Comparison of ENCODE assay signal across 15 mouse cellular contexts in genomic region chr11:20107683-20108082, GRCm38 (mm10). TPM values are rescaled to one million over a fixed set of nuclear protein-coding genes. Genes with fewer than 3 reads are reported as not detected.
DNase-seq lines count a peak whose midpoint lies in the region; ATAC-seq and TF ChIP-seq lines count a peak whose summit lies in the region.
"Had no signal": no experiment of that assay in that cellular context is flagged by ENCODE, and none has a peak within 500 bp of the region (broad histone marks: within the 10 kb centered on the region; RNA-seq: fewer than 3 reads in every experiment).

No protein-coding gene starts in this region.

- intact Hi-C loops in left cerebral cortex, postnatal 14 days (cut with DNase I), result no loop called here

- no peaks in the 10 kb centered on the region for H3K9me3 ChIP-seq in stomach, embryonic 16.5 days (replicated peaks; ENCODE audit: control insufficient read depth, low read length)
- H3K9me3 ChIP-seq in stomach, postnatal 0 days (ENCODE audit: control insufficient read depth, low read length), result no peaks in the 10 kb centered on the region
- H3K9me3 ChIP-seq in heart, embryonic 11.5 days (replicated peaks; ENCODE audit: control insufficient read depth, low read length), result no peaks in the 10 kb centered on the region
- H3K9me3 ChIP-seq: heart, embryonic 15.5 days; hindbrain, embryonic 15.5 days; kidney, embryonic 15.5 days; limb, embryonic 12.5 days had no signal

- no peaks in the 10 kb centered on the region for H3K27me3 ChIP-seq in stomach, embryonic 16.5 days (ENCODE audit: control insufficient read depth, insufficient read depth, low read length)
- H3K27me3 ChIP-seq in stomach, postnatal 0 days (ENCODE audit: control insufficient read depth, insufficient read depth, low read length), result no peaks in the 10 kb centered on the region
- no peaks in the 10 kb centered on the region for H3K27me3 ChIP-seq in heart, embryonic 11.5 days (ENCODE audit: control insufficient read depth, insufficient read depth, low read length)
- H3K27me3 ChIP-seq: heart, embryonic 15.5 days; hindbrain, embryonic 15.5 days; kidney, embryonic 15.5 days; limb, embryonic 12.5 days had no signal

- H3K36me3 ChIP-seq in stomach, embryonic 16.5 days (ENCODE audit: control insufficient read depth, insufficient read depth, low read length), result 0 out of 2 replicates have a peak, but pooled peaks cover 2% of the 10 kb centered on the region
- H3K36me3 ChIP-seq in stomach, postnatal 0 days (ENCODE audit: control insufficient read depth, insufficient read depth, low read length), result no peaks in the 10 kb centered on the region
- no peaks in the 10 kb centered on the region for H3K36me3 ChIP-seq in heart, embryonic 11.5 days (ENCODE audit: control insufficient read depth, insufficient read depth, low read length)
- H3K36me3 ChIP-seq: hindbrain, embryonic 15.5 days had no signal

- H3K9ac ChIP-seq in stomach, embryonic 16.5 days (ENCODE audit: low read length), result no peak overlapping the region
- H3K9ac ChIP-seq in stomach, postnatal 0 days (ENCODE audit: low read length), result no peak overlapping the region
- no peak overlapping the region for H3K9ac ChIP-seq in heart, embryonic 11.5 days (ENCODE audit: low read depth, low read length)
- H3K9ac ChIP-seq: heart, embryonic 15.5 days; hindbrain, embryonic 15.5 days; kidney, embryonic 15.5 days; limb, embryonic 12.5 days had no signal

- WGBS in stomach, embryonic 16.5 days, result 84% methylated on average over 4 of the region's 4 CpGs
- WGBS in stomach, postnatal 0 days, result 82% methylated on average over 4 of the region's 4 CpGs
- WGBS in heart, embryonic 11.5 days (ENCODE audit: insufficient replicate concordance), result 84% methylated on average over 4 of the region's 4 CpGs

- DNase-seq in stomach, postnatal 0 days (ENCODE audit: low spot score), result no peak
- DNase-seq in MEL-GATA-1-ER (ENCODE audit: extremely low read depth, low read depth), result peak; percentile 24
- no peak for DNase-seq in layer of hippocampus, postnatal 25 days (ENCODE audit: extremely low spot score in 1 of 2, low spot score in 1 of 2)
- no peak for DNase-seq in left cerebral cortex, postnatal 14 days (ENCODE audit: low spot score in 2 of 2)
- DNase-seq: cerebellum, adult 2 months; gastrocnemius, postnatal 10 days; spleen, adult 18-20 months had no signal

- peaks cover 9% of the 10 kb centered on the region for H3K4me1 ChIP-seq in stomach, embryonic 16.5 days (ENCODE audit: control insufficient read depth, insufficient read depth, low read length)
- H3K4me1 ChIP-seq in stomach, postnatal 0 days (replicated peaks; ENCODE audit: control insufficient read depth, insufficient read depth), result no peaks in the 10 kb centered on the region
- H3K4me1 ChIP-seq in heart, embryonic 11.5 days (ENCODE audit: control insufficient read depth, insufficient read depth, low read length), result 0 out of 2 replicates have a peak, but pooled peaks cover 3% of the 10 kb centered on the region

- no peak for TF ChIP-seq EP300 in stomach, postnatal 0 days (optimal IDR thresholded peaks at IDR 0.05)

- H3K4me3 ChIP-seq in stomach, embryonic 16.5 days (replicated peaks; ENCODE audit: low read length), result no peak overlapping the region
- H3K4me3 ChIP-seq in stomach, postnatal 0 days (ENCODE audit: low read depth, low read length), result no peak overlapping the region
- H3K4me3 ChIP-seq in heart, embryonic 11.5 days (ENCODE audit: low read depth, low read length), result no peak overlapping the region
- H3K4me3 ChIP-seq: heart, embryonic 15.5 days; hindbrain, embryonic 15.5 days; kidney, embryonic 15.5 days; limb, embryonic 12.5 days had no signal

- ATAC-seq in stomach, embryonic 16.5 days (ENCODE audit: insufficient read depth, low FRiP score), result no peak
- no peak for ATAC-seq in stomach, postnatal 0 days (ENCODE audit: low FRiP score, low TSS enrichment)
- ATAC-seq in inflammation-experienced regulatory T-cells, adult 6 months, result peak; percentile 86
- ATAC-seq in heart, embryonic 11.5 days (replicated peaks; ENCODE audit: insufficient number of reproducible peaks, low FRiP score, low TSS enrichment), result no peak
- ATAC-seq: forebrain, embryonic 16.5 days had no signal

- H3K27ac ChIP-seq in stomach, embryonic 16.5 days (ENCODE audit: low read length), result peak overlapping the region; percentile 57
- H3K27ac ChIP-seq in stomach, postnatal 0 days (replicated peaks), result no peak overlapping the region
- no peak overlapping the region for H3K27ac ChIP-seq in heart, embryonic 11.5 days (ENCODE audit: low read depth, low read length)
- H3K27ac ChIP-seq: heart, embryonic 15.5 days; hindbrain, embryonic 15.5 days; kidney, embryonic 15.5 days; limb, embryonic 12.5 days had no signal

- no peak for TF ChIP-seq CTCF in stomach, postnatal 0 days (IDR thresholded peaks at IDR 0.05; ENCODE audit: low read depth)

- H3K4me2 ChIP-seq in stomach, embryonic 16.5 days (ENCODE audit: low read depth, low read length), result no peak overlapping the region
- H3K4me2 ChIP-seq in stomach, postnatal 0 days (replicated peaks; ENCODE audit: low read depth), result no peak overlapping the region
- no peak overlapping the region for H3K4me2 ChIP-seq in heart, embryonic 11.5 days
- H3K4me2 ChIP-seq: heart, embryonic 15.5 days; hindbrain, embryonic 15.5 days; kidney, embryonic 15.5 days; limb, embryonic 12.5 days had no signal

RNA-seq across cellular contexts. Expression of gene Actr2, which starts 5.0 kb away (rescaled TPM):
- 126 and 137 TPM in 2 replicates for polyA plus RNA-seq in stomach, embryonic 16.5 days (2015; fragmentation: Nextera tagmentation; extraction: Ambion mirVana)
- 87.1 and 94.7 TPM in 2 replicates for polyA plus RNA-seq in stomach, postnatal 0 days (2015; fragmentation: Nextera tagmentation; extraction: Ambion mirVana)
- 100 to 1,000 TPM; 447 to 709 (median 528) TPM for polyA plus RNA-seq in inflammation-experienced regulatory T-cells, adult 6 months (2017; shearing (Covaris generic))
- 56.0 and 61.5 TPM in 2 replicates for polyA plus RNA-seq in heart, embryonic 11.5 days (2014; fragmentation: Nextera tagmentation; extraction: Ambion mirVana)
- total RNA-seq in layer of hippocampus, postnatal 25 days (2021), result 100 to 1,000 TPM; 351 to 355 TPM
- 100 to 1,000 TPM; 293 to 298 TPM for total RNA-seq in left cerebral cortex, postnatal 14 days (2021)
